Mouse (Mus musculus) neural tube, embryonic 13.5 days (tissue): ENCODE measurements around the gene Racgap1. TPM values are rescaled to one million over a fixed set of nuclear protein-coding genes. Genes with fewer than 3 reads are reported as not detected.

ENCODE experiments used
- ATAC-seq: fragments of 200-750 bp; cut with Nextera tagmentation; 2 replicates; pipeline ENCODE4 v1.8.0; 2017; ENCODE audit warnings: low read depth, mild to moderate bottlenecking, moderate TSS enrichment, moderate library complexity
- H3K27ac ChIP-seq: fragments of 300-500 bp; sonication (generic); replicated peaks from 2 replicates; pipeline ENCODE4 v1.5.1; 2015; ENCODE audit warnings: moderate library complexity, mild to moderate bottlenecking, inconsistent platforms
- H3K27me3 ChIP-seq: fragments of 300-500 bp; sonication (generic); 2 replicates; pipeline ENCODE4 v1.6.1; 2015; ENCODE audit warnings: mild to moderate bottlenecking, inconsistent platforms
- H3K36me3 ChIP-seq: fragments of 300-500 bp; sonication (generic); 2 replicates; pipeline ENCODE4 v1.6.1; 2015; ENCODE audit warnings: mild to moderate bottlenecking, inconsistent platforms
- H3K4me1 ChIP-seq: fragments of 300-500 bp; sonication (generic); replicated peaks from 2 replicates; pipeline ENCODE4 v1.6.1; 2015; ENCODE audit warnings: inconsistent platforms
- H3K4me2 ChIP-seq: fragments of 300-500 bp; sonication (generic); 2 replicates; pipeline ENCODE4 v1.6.1; 2015; ENCODE audit warnings: inconsistent platforms, mild to moderate bottlenecking, moderate library complexity
- H3K4me3 ChIP-seq: fragments of 300-500 bp; sonication (generic); 2 replicates; pipeline ENCODE4 v1.5.1; 2015; ENCODE audit warnings: mild to moderate bottlenecking, inconsistent platforms
- H3K9ac ChIP-seq: fragments of 300-500 bp; sonication (generic); 2 replicates; pipeline ENCODE4 v1.6.1; 2015; ENCODE audit warnings: moderate library complexity, mild to moderate bottlenecking, inconsistent platforms
- H3K9me3 ChIP-seq: fragments of 300-500 bp; sonication (generic); 2 replicates; pipeline ENCODE4 v1.6.1; 2016; ENCODE audit warnings: inconsistent platforms
- WGBS: fragments of 180-500 bp; shearing (Covaris S2); methylation state at CpG from one replicate; pipeline ENCODE4 v1.1.7; 2015; 5-methylcytosine and 5-hydroxymethylcytosine counted together
- polyA plus RNA-seq: library from polyadenylated mRNA; unstranded; fragments of >200 nt; fragmentation: Nextera tagmentation; extraction: Ambion mirVana; gene quantifications from 2 replicates; pipeline ENCODE4 v1.2.1, GENCODE M21; 2015

The Racgap1 gene
- polyA plus RNA-seq, 1 experiment from 2014 or later = 130 TPM

DNA sequence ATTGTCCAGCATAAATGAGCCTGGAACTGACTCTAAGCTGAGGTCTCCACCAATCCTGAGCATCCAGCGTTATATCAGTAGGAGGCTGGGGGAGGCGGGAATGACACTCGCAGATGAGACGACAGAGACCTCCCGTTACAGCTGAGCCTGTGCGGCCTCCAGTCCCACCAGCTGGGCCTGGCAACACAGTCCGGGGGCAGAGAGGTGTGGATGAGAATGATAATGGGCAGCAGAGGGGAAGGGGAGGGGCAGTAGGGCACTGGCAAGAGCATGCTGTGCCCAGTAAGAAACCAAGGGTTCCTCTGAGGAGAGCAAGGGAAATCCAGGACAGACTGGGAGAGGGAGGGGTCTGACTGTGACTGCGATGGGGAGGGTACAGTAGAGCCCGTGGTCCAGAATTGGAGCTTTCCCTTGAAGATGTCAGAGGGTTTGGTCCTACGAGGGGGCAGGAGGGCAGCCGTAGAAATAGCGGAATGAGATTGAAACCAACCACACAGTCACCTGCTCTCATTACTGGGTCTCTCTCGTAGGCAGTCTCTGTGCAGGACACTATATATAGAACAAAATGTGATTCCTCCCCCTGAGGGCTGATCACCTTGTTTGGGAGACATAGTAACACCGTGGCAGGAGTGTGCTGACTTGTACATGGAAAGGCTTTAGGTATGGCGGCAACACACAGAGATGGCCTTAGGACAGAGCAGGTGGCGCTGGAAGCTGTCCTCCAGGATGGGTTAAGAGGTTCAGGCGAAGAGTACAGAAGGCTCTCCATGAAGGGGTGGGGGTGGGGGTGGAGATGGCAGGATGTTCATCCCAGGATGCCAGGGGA is 52.0 kb downstream of the Racgap1 start:
- Histone ChIP-seq H3K4me1 (peaks cover 62% of the 10 kb centered on the region), H3K9ac (no peak overlapping the region), H3K27me3 (peaks cover 17% of the 10 kb centered on the region), H3K4me3 (no peak overlapping the region), H3K9me3 (no peaks in the 10 kb centered on the region), H3K36me3 (no peaks in the 10 kb centered on the region), H3K4me2 (no peak overlapping the region; the same call in 1 of the 2 replicates), H3K27ac (peak overlapping the region; percentile 87)
- 38% methylated on average over 17 of the region's 17 CpGs for WGBS
- peak; percentile 19; the same call in 1 of the 2 replicates for ATAC-seq

DNA sequence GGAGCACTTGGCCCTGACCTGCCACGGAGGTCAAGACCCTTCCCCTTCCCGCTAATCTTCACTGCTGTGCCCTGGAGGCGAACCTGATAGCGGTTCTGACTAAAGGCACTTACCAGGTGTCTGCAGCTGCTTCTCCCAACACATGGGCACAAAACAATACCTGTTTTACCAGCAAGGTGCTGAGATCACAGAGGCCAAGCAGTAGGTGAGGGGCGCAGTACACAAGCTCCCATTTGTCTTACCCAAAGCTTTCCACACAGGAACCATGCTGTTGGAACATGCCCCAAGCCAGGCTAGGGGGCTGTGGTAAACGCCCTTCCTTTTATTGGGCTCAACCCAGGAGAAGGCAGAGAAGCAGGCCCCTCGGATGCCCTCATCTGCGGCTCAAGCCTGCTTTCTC is 53.9 kb downstream of the Racgap1 start:
- Histone ChIP-seq H3K9ac (peak overlapping the region; percentile 41; the same call in 1 of the 2 replicates), H3K4me3 (no peak overlapping the region), H3K9me3 (no peaks in the 10 kb centered on the region), H3K36me3 (no peaks in the 10 kb centered on the region), H3K4me2 (no peak overlapping the region), H3K27ac (peak overlapping the region; percentile 46; the same call in 1 of the 2 replicates), H3K27me3 (peaks cover 33% of the 10 kb centered on the region), H3K4me1 (peaks cover 55% of the 10 kb centered on the region)
- WGBS = 60% methylated on average over 8 of the region's 8 CpGs
- no peak for ATAC-seq

DNA sequence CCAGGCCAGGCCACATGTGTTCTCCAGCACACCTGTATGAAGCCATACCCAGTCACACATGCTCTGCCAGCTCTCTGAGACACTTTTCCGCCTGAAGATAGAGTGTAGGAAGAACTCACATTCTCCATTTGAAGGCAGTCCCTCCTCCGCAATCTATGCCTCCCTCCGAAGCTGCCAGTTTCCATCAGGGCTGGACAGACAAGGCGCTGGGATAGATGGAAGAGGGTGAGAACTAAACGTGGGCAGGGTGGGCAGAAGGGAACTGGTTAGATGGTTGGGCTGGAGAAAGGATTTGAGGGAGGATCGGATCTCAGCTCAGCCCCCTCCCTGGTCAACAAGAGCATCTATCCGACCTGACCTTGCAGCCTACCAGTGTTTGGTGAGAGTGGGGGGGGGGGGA is 54.6 kb downstream of the Racgap1 start:
- Histone ChIP-seq H3K4me1 (peaks cover 49% of the 10 kb centered on the region), H3K27me3 (peaks cover 40% of the 10 kb centered on the region), H3K4me3 (no peak overlapping the region), H3K36me3 (no peaks in the 10 kb centered on the region), H3K27ac (peak overlapping the region; percentile 46), H3K9ac (no peak overlapping the region), H3K9me3 (no peaks in the 10 kb centered on the region), H3K4me2 (no peak overlapping the region)
- 62% methylated on average over 7 of the region's 7 CpGs for WGBS
- ATAC-seq = no peak; the same call in 1 of the 2 replicates

DNA sequence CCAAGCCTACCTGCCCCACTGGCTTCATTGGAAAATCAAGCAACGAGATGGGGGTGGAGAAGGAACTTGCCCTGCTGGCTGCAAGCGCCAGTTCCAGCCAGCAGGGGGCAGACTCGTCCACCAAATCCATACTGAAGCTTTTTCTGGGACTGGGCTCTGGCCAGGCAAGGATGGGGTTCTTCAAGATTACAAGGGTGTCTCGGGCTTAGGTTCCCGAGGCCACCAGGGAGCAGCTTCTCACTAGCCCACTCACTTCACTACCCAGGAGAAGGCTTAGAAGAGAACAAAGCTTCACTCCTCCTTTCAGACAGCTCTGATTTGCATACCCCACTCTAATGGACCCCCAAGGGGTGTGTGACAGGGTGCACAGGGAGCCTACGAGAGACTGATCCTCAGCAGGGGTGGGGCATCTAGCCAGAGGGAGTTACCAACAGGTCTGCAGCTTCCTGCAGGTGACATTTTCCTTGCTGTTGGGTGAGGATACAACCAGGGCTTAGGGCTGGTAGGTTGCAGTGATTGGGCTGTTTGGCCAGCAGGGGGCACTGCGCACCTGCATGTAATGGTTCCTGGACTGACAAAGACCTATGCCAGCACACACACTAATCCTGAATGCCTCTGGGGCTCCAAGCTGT is 55.3 kb downstream of the Racgap1 start:
- H3K27me3 ChIP-seq = peaks cover 47% of the 10 kb centered on the region
- H3K4me2 ChIP-seq = peak overlapping the region; percentile 20; the same call in 1 of the 2 replicates
- H3K36me3 ChIP-seq = no peaks in the 10 kb centered on the region
- peak overlapping the region; percentile 64 for H3K27ac ChIP-seq
- H3K9ac ChIP-seq = 0 out of 2 replicates have a peak overlapping the region, but pooled peaks have one; percentile 9
- 0% methylated on average over 7 of the region's 7 CpGs for WGBS
- H3K4me3 ChIP-seq = no peak overlapping the region
- H3K4me1 ChIP-seq = peaks cover 44% of the 10 kb centered on the region
- H3K9me3 ChIP-seq = no peaks in the 10 kb centered on the region
- peak; percentile 90 for ATAC-seq

DNA sequence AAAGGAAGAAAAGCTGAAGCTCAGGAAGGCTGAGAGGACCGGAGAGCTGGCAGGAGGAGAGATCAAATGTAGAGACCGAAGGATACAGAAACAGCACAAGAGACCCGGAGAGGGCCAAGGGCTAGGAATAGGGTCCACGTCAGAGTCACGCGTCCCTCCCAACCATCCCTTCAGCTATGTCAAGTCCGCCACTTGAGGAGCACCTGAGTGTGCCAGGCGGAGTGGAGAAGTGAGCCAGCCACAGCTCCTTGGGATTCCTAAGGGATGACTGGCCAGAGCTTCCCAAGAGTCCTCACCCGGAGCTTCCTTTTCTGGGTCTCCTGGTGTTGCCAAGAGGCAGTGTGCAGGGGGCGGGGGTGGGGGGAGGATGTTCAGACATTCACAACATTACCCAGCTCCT is 56.5 kb downstream of the Racgap1 start:
- Histone ChIP-seq H3K27me3 (peaks cover 59% of the 10 kb centered on the region), H3K36me3 (no peaks in the 10 kb centered on the region), H3K4me2 (no peak overlapping the region), H3K4me1 (peaks cover 40% of the 10 kb centered on the region), H3K4me3 (no peak overlapping the region), H3K9ac (no peak overlapping the region), H3K27ac (no peak overlapping the region), H3K9me3 (no peaks in the 10 kb centered on the region)
- WGBS = 83% methylated on average over 10 of the region's 10 CpGs
- no peak for ATAC-seq

DNA sequence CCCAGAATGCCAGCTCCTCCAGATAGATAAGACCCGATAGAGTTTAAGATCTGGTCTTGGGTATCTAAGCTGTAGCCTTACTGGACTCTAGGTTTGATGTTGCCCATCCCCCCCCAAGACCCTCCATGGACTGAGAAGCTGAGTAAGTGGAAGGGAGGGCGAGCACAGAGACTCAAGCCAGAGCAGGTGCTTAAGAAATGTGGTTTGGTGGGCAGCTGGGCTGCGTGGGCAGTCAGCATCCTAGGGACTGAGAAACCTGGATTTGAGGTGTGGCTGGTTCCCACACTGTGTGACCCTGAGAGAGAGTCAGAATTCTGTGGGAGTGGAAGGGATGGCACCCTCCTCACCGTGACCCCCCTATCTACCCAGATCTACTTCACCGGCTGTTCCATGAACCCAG is 58.6 kb downstream of the Racgap1 start:
- H3K27me3 ChIP-seq = peaks cover 80% of the 10 kb centered on the region
- ATAC-seq = no peak
- no peak overlapping the region for H3K9ac ChIP-seq
- no peak overlapping the region for H3K4me2 ChIP-seq
- 77% methylated on average over 5 of the region's 5 CpGs for WGBS
- no peak overlapping the region for H3K4me3 ChIP-seq
- no peaks in the 10 kb centered on the region for H3K36me3 ChIP-seq
- peaks cover 27% of the 10 kb centered on the region for H3K4me1 ChIP-seq
- no peaks in the 10 kb centered on the region for H3K9me3 ChIP-seq
- H3K27ac ChIP-seq = no peak overlapping the region

DNA sequence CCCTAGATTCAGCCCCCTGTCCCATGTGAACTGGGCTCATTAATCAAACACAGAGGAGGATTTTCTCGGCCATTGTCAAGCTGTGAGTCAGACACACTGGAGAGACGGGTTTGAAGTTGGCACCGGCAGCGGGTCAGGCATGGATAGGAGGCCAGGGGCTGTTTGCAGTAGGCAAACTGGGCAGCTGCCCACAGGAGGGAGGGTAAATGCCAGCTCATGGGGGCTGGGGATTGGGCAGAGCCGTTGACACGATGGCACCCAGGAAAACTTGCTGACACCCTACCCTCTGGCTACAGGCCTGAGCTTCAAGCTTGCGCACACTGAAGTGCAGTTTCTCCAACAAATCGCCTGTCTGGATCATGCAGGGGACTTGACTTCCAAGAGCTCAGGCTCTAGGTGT is 59.3 kb downstream of the Racgap1 start:
- WGBS = 67% methylated on average over 8 of the region's 8 CpGs
- Histone ChIP-seq H3K4me1 (peaks cover 20% of the 10 kb centered on the region), H3K9ac (no peak overlapping the region), H3K4me2 (no peak overlapping the region), H3K9me3 (no peaks in the 10 kb centered on the region), H3K36me3 (no peaks in the 10 kb centered on the region), H3K27ac (no peak overlapping the region), H3K4me3 (no peak overlapping the region), H3K27me3 (peaks cover 87% of the 10 kb centered on the region)
- ATAC-seq = no peak

DNA sequence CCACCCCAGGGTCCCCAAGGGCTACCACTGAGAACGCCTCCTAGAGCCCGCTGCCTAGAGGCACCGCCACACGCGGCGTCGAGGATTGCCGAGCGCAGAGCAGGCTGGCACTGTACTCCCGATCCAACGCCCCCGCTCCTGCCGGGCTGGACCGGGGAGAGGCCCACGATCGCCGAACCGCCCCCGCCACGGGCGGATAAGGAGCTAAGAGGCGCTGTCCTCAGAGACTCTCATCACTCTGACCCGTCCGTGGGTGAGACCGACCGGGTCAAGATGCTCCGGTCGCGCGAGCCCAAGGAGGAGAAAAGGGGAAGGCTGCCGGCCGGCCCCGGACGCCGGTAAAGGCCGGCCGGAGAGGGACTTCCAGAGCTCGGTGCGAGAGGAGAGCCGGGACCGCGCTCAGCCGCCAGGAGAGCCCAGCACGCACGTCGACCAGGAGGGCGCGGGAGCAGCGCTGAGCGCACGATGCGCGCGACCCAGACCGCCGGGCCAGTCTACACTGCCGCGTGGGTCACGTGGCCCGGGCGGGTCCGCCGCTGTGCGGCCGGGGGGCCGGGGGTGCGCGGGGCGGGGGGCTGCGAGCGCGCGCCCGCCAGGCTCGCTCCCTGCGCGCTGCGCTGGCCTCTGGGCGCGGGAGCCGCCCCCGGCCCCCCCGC is 60.9 kb downstream of the Racgap1 start, which contains the start of gene Aqp5:
Gene Aqp5 (plus strand): TSS at position 354 of the 656 bp plus-strand sequence.
- peak; percentile 77; the same call in 1 of the 2 replicates for ATAC-seq
- H3K27me3 ChIP-seq = peaks cover 100% of the 10 kb centered on the region
- no peaks in the 10 kb centered on the region for H3K36me3 ChIP-seq
- no peaks in the 10 kb centered on the region for H3K9me3 ChIP-seq
- peak within 1 kb of the TSS; percentile 64 for H3K9ac ChIP-seq
- under 1% methylated on average over 51 of the region's 83 CpGs for WGBS
- peak within 1 kb of the TSS; percentile 63 for H3K4me2 ChIP-seq
- H3K27ac ChIP-seq = no peak within 1 kb of the TSS
- H3K4me1 ChIP-seq = peaks cover 10% of the 10 kb centered on the region
- H3K4me3 ChIP-seq = peak within 1 kb of the TSS; percentile 43

DNA sequence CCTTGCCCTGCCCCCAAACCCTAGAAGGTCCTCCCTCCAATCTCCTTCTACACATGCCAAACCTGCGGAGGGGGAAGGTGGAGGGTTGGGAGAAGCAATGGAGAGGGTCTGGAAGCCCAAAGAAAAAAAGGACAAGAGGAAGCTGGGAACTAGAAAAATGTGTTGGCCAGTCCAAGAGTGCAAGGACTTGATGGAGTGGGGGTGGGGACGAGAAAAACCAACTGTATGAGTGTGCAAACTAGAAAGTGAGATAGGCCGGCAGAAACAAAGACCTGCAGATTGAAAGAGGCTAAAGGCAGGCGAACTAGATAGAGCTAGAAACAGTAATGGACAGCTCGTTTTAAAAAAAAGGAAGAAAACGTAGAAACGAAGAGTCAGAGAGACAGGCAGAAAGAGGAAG is 61.8 kb downstream of the Racgap1 start:
- Histone ChIP-seq H3K4me2 (no peak overlapping the region), H3K9me3 (no peaks in the 10 kb centered on the region), H3K4me3 (no peak overlapping the region), H3K27ac (no peak overlapping the region), H3K4me1 (peaks cover 14% of the 10 kb centered on the region), H3K27me3 (peaks cover 100% of the 10 kb centered on the region), H3K36me3 (no peaks in the 10 kb centered on the region), H3K9ac (no peak overlapping the region)
- 19% methylated on average over 7 of the region's 7 CpGs for WGBS
- no peak for ATAC-seq

DNA sequence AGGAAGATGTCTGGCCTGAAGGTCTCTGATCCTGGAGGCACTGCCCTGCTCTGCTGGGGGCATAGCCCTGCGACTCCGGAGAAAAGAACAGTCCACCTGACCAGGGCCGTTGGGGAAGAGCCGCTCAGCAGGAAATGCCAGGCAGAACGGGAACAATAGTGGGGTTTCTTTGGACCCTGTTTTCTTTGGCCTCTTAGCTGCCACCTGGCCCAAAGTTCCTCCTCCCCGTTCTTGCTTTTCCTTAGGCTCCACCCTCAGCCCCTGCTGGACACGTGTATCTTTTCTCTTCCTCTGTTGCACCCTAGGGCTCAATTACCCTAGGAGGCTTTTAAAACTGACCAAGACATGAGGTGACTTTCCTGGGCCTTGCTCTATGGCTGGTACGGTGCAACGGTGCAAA is 62.2 kb downstream of the Racgap1 start:
- Histone ChIP-seq H3K4me2 (no peak overlapping the region), H3K4me3 (no peak overlapping the region), H3K27me3 (peaks cover 100% of the 10 kb centered on the region), H3K9ac (no peak overlapping the region), H3K4me1 (peaks cover 19% of the 10 kb centered on the region), H3K9me3 (no peaks in the 10 kb centered on the region), H3K27ac (no peak overlapping the region), H3K36me3 (no peaks in the 10 kb centered on the region)
- no peak for ATAC-seq
- under 1% methylated on average over 9 of the region's 9 CpGs for WGBS

DNA sequence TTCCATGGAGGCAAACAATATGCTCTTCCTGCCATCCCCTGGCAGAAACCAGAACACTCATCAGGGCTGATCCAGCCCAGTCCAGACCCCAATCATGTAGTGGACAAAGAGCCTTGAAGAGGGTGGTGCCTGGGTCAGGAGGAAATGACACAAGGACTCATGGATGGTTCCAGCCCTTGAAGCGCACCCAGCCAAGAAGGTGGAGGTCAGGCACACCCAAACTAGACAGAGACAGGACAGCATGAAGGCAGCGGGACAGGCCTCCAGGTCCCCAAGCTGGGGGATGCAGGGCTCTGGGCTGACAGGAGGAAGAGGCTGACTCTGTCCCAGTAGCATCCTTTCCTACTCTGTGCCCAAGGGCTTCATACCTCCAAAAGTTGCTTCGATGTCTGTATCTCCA is 64.9 kb downstream of the Racgap1 start:
- Histone ChIP-seq H3K27me3 (peaks cover 100% of the 10 kb centered on the region), H3K9me3 (no peaks in the 10 kb centered on the region), H3K27ac (no peak overlapping the region), H3K36me3 (no peaks in the 10 kb centered on the region), H3K4me2 (no peak overlapping the region), H3K4me1 (peaks cover 33% of the 10 kb centered on the region), H3K9ac (no peak overlapping the region), H3K4me3 (no peak overlapping the region)
- WGBS = 82% methylated on average over 3 of the region's 3 CpGs
- no peak for ATAC-seq

DNA sequence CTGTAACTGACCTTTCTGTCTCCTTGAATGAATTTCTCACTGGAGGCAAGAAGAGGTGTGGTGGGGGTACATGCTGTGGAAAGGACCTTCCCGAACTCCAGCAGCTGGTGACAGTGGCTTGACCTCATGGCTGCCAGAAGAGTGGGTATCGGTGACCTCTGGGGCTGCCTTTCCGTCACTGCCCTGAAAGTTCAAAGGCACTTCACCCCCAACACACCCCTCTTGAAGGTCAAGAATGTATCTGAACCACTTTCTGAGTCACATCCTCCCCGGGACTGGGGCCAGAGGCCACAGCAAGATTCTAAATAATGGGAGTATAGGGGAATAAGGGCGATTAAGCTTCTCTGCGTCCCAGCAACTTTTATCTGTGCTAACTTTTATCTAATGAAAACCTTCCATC is 65.7 kb downstream of the Racgap1 start:
- no peak overlapping the region for H3K4me3 ChIP-seq
- no peak overlapping the region for H3K4me2 ChIP-seq
- no peaks in the 10 kb centered on the region for H3K36me3 ChIP-seq
- no peaks in the 10 kb centered on the region for H3K9me3 ChIP-seq
- no peak overlapping the region for H3K9ac ChIP-seq
- H3K27me3 ChIP-seq = peaks cover 100% of the 10 kb centered on the region
- H3K4me1 ChIP-seq = peaks cover 27% of the 10 kb centered on the region
- 77% methylated on average over 6 of the region's 6 CpGs for WGBS
- no peak overlapping the region for H3K27ac ChIP-seq
- no peak for ATAC-seq
